Mouse (Mus musculus) small intestine, adult 2 months (tissue): Measurements from ENCODE around the gene Trappc4. TPM values are rescaled to one million over a fixed set of nuclear protein-coding genes. Genes with fewer than 3 reads are reported as not detected.
A peak's percentile ranks its signal among the peaks of the same experiment; 100 is the strongest.
"Not testable (repeated sequence)": the region's sequence is repeated elsewhere in the genome, so short reads cannot be mapped to it uniquely, and the experiment has no call there.

Experiments
- H3K27ac ChIP-seq: fragments of 200-500 bp; 2 replicates; pipeline ENCODE4 v1.5.1; 2012; ENCODE audit warnings: low read depth, low read length, control low read depth, inconsistent platforms; ENCODE audit not compliant: insufficient read depth
- H3K27me3 ChIP-seq: fragments of 200-500 bp; 2 replicates; pipeline ENCODE4 v1.6.1; 2012; ENCODE audit warnings: mild to moderate bottlenecking, moderate library complexity, low read length, inconsistent platforms; ENCODE audit not compliant: control insufficient read depth, insufficient read depth
- H3K36me3 ChIP-seq: fragments of 200-500 bp; 2 replicates; pipeline ENCODE4 v1.6.1; 2012; ENCODE audit warnings: mild to moderate bottlenecking, low read length, control low read depth, inconsistent platforms; ENCODE audit not compliant: control insufficient read depth, insufficient read depth
- H3K4me1 ChIP-seq: fragments of 200-500 bp; 2 replicates; pipeline ENCODE4 v1.6.1; 2012; ENCODE audit warnings: low read length, inconsistent platforms, mixed read lengths; ENCODE audit not compliant: control insufficient read depth, insufficient read depth, insufficient read length
- H3K4me3 ChIP-seq: fragments of 200-500 bp; 2 replicates; pipeline ENCODE4 v1.5.1; 2012; ENCODE audit warnings: low read depth, mild to moderate bottlenecking, control low read depth, inconsistent platforms, low read length, moderate library complexity
- CTCF ChIP-seq: fragments of 200-500 bp; IDR thresholded peaks from 2 replicates; pipeline ENCODE4 v1.5.1; 2012; ENCODE audit warnings: low read depth, mild to moderate bottlenecking, control low read depth, inconsistent platforms, low read length, moderate library complexity, mixed read lengths; ENCODE audit not compliant: insufficient replicate concordance, insufficient read length; ENCODE audit errors: extremely low read depth
- POLR2A ChIP-seq: fragments of 200-500 bp; IDR thresholded peaks from 2 replicates; pipeline ENCODE4 v1.6.1; 2012; ENCODE audit warnings: low read depth, mild to moderate bottlenecking, control low read depth, inconsistent platforms, low read length, moderate library complexity
- WGBS: fragments of 180-500 bp; shearing (Covaris S2); methylation state at CpG from one replicate; pipeline ENCODE4 v1.1.7; 2018; 5-methylcytosine and 5-hydroxymethylcytosine counted together
- polyA plus RNA-seq: library from polyadenylated mRNA; depleted of rRNA; stranded (reverse); fragments of >200 nt; gene quantifications from 2 replicates; pipeline ENCODE4 v1.2.3, GENCODE M21; 2012; rRNA removed

Trappc4 gene
- polyA plus RNA-seq: 20.0 and 36.5 TPM in 2 replicates

DNA sequence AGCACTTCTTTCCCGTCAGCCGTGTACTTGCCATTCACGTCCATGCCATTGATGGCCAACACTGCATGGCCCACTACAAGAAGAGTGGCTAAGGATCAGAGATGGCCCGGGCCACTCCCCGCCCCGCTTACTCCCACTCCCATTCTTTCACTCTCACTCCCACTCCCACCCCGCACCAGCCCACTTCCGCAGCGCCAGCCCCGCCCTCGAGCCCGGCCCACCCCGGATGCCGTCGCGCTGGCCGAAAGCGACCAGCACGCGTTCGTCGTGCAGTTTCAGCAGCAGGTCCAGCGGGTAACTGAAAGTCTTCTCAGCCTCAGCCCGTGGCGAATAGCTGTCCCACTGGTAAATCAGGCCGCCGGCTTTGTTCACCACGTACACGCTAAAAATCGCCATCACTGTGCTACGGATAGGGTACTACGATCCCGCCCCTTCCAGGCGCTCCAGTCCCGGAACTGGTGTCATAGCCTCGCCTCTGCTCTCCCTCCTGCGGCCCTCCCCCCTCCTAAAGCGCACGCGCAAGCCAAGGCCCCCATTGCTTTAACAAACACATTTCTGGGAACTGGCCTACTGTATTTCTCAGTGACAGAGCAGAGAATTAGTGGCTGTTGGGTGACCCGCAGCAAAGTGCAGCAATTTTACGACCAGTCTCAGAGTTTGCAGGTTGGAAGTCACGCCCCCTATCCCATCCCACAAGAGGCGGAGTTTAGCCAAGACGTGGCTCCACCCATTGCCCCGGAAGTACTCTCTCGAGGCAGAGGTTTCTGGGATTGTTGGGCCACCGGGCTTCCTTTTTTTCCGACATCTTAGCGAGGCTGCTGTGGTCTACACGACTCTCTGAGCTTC is at the start of gene Trappc4, which contains the start of gene Rps25:
Trappc4 (minus strand) TSS at position 695 of the 846 bp plus-strand sequence.
Rps25 (plus strand) TSS at position 234 of the 846 bp plus-strand sequence.
- peaks cover 53% of the 10 kb centered on the region for H3K36me3 ChIP-seq
- H3K4me3 ChIP-seq: peak within 1 kb of the TSS; percentile 89
- peaks cover 2% of the 10 kb centered on the region; the same call in 1 of the 2 replicates for H3K4me1 ChIP-seq
- under 1% methylated on average over 51 of the region's 51 CpGs for WGBS
- peak within 1 kb of the TSS; percentile 98 for H3K27ac ChIP-seq
- H3K27me3 ChIP-seq: no peaks in the 10 kb centered on the region
- TF ChIP-seq POLR2A (no peak; the same call in none of the 2 replicates), CTCF (no peak)

DNA sequence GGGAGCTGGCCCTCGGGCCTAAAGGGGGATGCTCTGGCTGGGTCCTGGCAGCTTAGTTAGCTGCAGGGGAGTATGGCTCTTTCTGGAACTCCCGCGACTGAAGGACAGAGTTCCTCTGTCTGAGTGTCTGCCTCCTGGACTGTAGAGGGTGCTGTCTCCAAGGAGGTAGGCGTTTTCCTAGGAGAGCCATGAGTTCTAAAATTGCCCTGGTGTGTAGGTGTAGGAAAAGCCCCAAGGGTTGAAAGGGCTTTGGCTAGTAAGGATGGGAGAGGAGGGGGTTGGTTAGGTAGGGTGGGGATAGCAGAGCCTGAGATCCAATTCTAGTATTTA is 47.5 kb upstream of the Trappc4 start, which contains the start of gene Upk2:
Upk2 (minus strand) TSS at position 86 of the 330 bp plus-strand sequence.
- 30% methylated on average over 4 of the region's 4 CpGs for WGBS
- Histone ChIP-seq H3K4me3 (no peak within 1 kb of the TSS), H3K27me3 (no peaks in the 10 kb centered on the region), H3K36me3 (no peaks in the 10 kb centered on the region), H3K27ac (no peak within 1 kb of the TSS), H3K4me1 (no peaks in the 10 kb centered on the region)
- TF ChIP-seq POLR2A (no peak), CTCF (peak; percentile 29; the same call in 1 of the 2 replicates)

DNA sequence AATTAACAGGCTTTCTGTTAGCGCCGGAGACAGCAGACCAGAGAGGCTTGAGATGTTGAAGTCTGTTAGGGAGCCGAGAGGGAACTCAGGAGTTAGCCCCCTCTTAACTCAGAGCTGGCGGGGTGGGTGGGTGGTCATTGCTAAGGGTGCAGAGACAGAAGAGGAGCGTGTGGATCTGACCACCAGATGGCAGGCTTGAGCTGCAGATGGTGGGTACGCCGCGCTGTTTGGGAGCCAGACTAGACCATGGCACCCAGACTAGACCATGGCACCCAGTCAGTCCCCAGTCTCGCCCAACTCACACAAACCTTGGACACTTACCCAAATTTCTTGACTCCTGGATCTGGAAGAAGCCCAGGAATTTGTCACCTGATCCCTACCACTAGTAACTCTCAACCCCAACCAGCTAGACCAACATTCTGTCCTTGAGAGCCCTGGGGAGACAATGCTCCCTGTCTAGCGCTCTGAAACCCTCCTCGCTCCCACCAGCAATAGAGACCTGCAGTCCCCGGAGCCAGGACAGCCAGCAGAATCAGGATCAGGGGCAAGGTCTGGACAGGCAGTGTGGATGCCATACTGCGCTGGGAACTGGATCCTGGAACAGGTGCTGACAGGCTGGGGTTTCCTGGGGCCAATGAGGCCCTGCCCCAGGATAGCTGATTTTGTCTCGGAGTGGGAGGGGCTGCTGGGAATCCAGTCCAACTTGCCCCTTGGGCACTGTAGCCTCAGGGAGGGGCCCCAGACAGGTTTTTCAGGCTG is 46.9 kb upstream of the Trappc4 start:
- Histone ChIP-seq H3K4me1 (no peaks in the 10 kb centered on the region), H3K4me3 (no peak overlapping the region), H3K27me3 (no peaks in the 10 kb centered on the region), H3K36me3 (no peaks in the 10 kb centered on the region), H3K27ac (no peak overlapping the region)
- WGBS: 14% methylated on average over 14 of the region's 14 CpGs
- TF ChIP-seq POLR2A: no peak
- peak; percentile 89 for TF ChIP-seq CTCF

DNA sequence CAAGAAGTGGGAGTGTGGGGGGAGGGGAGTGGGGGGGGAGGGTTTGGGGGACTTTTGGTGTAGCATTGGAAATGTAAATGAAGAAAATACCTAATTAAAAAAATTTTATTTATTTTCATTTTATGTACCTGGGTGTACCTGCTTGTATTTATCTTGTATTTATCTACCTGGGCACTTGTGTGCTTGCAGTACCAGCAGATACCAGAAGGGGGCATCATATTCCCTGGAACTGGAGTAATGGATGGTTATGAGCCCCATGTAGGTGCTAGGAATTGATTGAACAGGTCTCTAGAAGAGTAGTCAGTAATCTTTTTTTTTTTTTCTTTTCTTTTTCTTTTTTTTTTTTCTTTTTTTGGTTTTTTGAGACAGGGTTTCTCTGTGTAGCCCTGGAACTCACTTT is 43.0 kb upstream of the Trappc4 start:
- Histone ChIP-seq H3K27ac (no peak overlapping the region), H3K27me3 (no peaks in the 10 kb centered on the region), H3K36me3 (no peaks in the 10 kb centered on the region), H3K4me1 (no peaks in the 10 kb centered on the region), H3K4me3 (no peak overlapping the region)
- TF ChIP-seq CTCF (no peak), POLR2A (no peak)

DNA sequence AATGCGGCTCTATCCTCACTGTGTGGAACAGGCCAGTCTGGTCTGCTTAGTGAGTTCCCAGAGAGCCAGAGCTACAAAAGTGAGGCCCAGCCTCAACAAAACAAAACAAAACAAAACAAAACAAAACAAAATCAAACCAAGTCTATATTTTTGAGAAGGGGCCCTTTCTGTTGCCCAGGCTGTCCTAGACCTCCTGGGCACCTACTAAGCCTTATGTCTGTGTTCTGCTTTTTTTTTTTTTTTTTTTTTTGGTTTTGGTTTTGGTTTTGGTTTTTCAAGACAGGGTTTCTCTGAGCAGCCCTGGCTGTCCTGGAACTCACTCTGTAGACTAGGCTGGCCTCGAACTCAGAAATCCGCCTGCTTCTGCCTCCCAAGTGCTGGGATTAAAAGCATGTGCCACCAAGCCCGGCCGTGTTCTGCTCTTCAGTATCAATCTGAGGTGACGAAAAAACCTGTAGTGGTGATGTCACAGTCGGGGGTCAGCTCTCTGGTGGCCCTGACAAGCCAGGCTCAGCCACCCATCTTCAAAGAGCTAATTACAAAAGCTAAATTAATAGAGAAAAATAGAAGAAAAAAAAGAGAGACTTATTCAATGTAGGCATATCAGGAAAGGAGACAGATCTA is 37.1 kb upstream of the Trappc4 start:
- H3K27ac ChIP-seq, H3K4me1 ChIP-seq, H3K27me3 ChIP-seq, H3K4me3 ChIP-seq, H3K36me3 ChIP-seq: not testable (repeated sequence)
- 86% methylated on average over 7 of the region's 7 CpGs for WGBS

DNA sequence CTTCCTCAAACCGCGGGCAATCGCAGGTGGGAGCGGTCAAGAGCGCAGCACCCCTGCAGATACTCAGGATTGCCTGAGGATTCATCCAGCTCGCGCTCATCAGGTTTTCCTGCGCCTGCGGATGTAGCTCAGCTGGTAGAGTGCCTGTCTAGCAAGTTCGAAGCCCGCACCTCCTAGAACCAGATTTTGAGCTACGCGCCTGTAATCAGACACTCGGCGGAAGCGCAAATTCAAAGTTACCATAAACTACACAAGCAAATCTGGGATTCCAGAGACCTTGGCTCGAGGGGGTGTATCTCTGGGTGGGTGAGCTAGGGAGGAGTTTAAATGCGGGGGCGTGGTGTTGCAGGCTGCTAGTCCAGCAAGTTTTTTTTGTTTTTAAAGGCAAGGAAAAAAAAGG is 33.6 kb upstream of the Trappc4 start, which contains the start of gene Foxr1:
Foxr1 (minus strand) TSS at position 176 of the 400 bp plus-strand sequence.
- H3K4me3 ChIP-seq: no peak within 1 kb of the TSS
- 77% methylated on average over 19 of the region's 19 CpGs for WGBS
- H3K36me3 ChIP-seq: no peaks in the 10 kb centered on the region
- no peak for TF ChIP-seq POLR2A
- H3K27ac ChIP-seq: no peak within 1 kb of the TSS
- H3K4me1 ChIP-seq: no peaks in the 10 kb centered on the region
- H3K27me3 ChIP-seq: no peaks in the 10 kb centered on the region

DNA sequence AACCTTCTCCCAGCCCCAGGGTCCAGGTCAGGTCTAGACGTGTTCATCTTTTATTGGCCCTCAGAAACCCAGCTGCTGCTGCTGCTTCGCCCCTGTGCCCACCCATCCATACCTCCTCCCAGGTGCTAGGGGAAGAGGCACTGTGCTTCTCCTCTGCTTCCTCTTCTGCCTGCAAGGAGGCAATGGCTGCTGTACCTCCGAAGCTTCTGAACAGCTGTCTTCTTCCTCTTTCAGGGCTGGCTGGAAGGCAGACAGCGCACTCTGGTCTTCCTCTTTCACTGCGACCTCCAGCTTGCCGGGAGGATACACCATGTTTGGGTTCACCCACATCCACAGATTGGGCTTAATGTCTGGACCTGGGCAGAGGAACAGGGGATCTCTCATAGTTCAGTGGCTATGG is 28.3 kb upstream of the Trappc4 start:
- H3K36me3 ChIP-seq: no peaks in the 10 kb centered on the region
- H3K27me3 ChIP-seq: no peaks in the 10 kb centered on the region
- H3K4me1 ChIP-seq: no peaks in the 10 kb centered on the region
- no peak overlapping the region for H3K27ac ChIP-seq
- H3K4me3 ChIP-seq: no peak overlapping the region
- no peak for TF ChIP-seq CTCF
- no peak for TF ChIP-seq POLR2A
- 66% methylated on average over 6 of the region's 6 CpGs for WGBS
